Mouse (Mus musculus): Measurements from ENCODE around the gene Adar. TPM values are rescaled to one million over a fixed set of nuclear protein-coding genes. Genes with fewer than 3 reads are reported as not detected.

Adar gene
- polyA plus RNA-seq, 1 experiment from 2014 or later, result 31.6 TPM

DNA sequence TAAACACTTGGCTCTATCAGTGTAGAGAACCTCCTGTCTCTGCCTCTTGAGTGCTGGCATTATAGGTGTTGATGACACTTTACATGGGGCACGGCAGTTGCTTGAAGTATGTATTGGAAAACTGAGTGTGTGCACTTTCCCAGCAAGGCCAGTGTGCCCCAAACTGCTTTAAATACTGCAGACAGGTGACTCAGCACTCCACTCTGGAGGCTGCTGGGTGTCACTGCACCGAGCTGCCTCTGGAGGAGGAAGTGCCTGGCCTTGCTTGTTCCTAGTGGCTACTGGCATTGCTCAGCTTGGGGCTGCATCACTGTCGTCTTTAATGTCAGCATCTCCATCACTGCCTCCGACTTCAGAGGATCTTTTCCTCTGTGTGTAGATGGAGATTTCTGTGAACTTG, 12.2 kb downstream of the Adar start:
- Histone ChIP-seq H3K36me3 (replicated peaks; ENCODE audit: control insufficient read depth, insufficient read depth) (no peaks in the 10 kb centered on the region), H3K27ac (no peak overlapping the region), H3K4me2 (replicated peaks) (no peak overlapping the region), H3K9ac (no peak overlapping the region), H3K27me3 (ENCODE audit: control insufficient read depth, insufficient read depth, low read length) (no peaks in the 10 kb centered on the region), H3K9me3 (ENCODE audit: control insufficient read depth, low read length) (no peaks in the 10 kb centered on the region), H3K4me3 (replicated peaks; ENCODE audit: low read length) (no peak overlapping the region), H3K4me1 (replicated peaks; ENCODE audit: control insufficient read depth, insufficient read depth, low read length) (peaks cover 18% of the 10 kb centered on the region; the same call in 1 of the 2 replicates)
- ATAC-seq (ENCODE audit: low FRiP score) (peak; percentile 77), DNase-seq (ENCODE audit: low spot score) (peak; percentile 54)
- 22% methylated on average over 4 of the region's 4 CpGs for WGBS

DNA sequence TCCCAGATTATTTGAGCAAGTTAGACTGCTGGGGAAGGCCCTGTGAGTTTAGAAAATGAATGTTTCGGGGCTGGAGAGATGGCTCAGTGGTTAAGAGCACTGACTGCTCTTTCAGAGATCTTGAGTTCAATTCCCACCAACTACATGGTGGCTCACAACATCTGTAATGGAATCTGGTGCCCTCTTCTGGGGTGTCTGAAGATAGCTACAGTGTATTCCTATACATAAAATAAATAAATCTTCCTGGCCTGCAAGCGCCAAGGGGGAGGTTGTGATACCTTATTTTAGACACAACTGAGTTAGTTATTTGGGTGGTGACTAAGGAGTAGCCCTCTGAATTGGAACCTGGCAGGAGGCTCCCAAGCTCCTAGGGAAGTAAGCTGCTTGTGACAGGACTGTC, 14.0 kb downstream of the Adar start:
- WGBS, result 94% methylated on average over 2 of the region's 2 CpGs
- Histone ChIP-seq H3K4me3 (replicated peaks; ENCODE audit: low read length) (no peak overlapping the region), H3K36me3 (replicated peaks; ENCODE audit: control insufficient read depth, insufficient read depth) (no peaks in the 10 kb centered on the region), H3K9me3 (ENCODE audit: control insufficient read depth, low read length) (no peaks in the 10 kb centered on the region), H3K4me2 (replicated peaks) (no peak overlapping the region), H3K4me1 (replicated peaks; ENCODE audit: control insufficient read depth, insufficient read depth, low read length) (peaks cover 18% of the 10 kb centered on the region; the same call in 1 of the 2 replicates), H3K27me3 (ENCODE audit: control insufficient read depth, insufficient read depth, low read length) (no peaks in the 10 kb centered on the region), H3K9ac (no peak overlapping the region), H3K27ac (no peak overlapping the region)
- no peak for ATAC-seq (ENCODE audit: low FRiP score)
- DNase-seq (ENCODE audit: low spot score), result no peak

DNA sequence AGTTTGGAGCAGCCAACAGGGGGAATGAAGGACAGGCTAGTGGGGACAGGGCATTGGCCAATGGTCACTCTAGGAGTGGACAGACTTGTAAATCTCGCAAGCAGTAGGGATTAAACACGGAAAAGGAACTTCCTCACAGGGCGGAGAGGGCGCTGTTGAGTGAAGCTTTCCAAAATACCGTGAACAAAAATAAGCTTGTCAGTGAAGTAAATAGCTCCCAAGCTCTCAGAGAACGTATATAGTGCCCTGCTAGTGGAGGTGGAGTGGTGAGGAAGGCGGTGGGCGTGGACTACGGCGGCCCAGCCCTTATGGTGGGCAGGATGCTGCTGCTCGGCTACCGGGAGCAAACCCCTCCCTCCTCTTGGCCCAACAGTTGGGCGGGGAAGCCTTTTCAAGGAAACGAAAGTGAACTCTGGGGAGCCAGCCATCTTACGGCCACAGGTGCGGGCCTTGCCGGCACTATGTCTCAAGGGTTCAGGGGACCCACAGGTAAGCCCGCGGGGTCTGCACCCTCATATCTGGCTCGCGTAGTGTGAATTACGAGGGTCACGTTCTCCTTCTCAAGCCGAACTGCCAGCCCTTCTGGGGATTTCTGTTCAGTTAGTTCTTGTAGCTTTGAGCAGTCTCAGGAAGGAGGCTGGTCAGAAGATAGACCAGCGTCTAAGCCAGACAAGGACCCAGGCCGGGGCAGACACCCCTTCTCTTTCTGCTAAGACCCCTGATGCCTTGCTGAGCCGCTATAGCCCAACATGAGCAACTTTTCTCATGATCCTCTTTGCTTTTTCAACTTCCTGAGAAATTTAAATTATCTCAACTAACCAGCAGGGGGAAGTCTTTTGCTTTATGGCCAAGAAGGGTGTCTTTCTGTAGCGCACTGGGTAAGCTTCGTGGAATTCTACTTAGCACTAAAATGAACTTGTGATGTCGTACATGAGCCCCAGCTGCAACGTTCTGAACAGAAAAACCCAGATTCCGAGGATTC, 15.8 kb downstream of the Adar start:
- peak; percentile 53 for DNase-seq (ENCODE audit: low spot score)
- Histone ChIP-seq H3K9me3 (ENCODE audit: control insufficient read depth, low read length) (no peaks in the 10 kb centered on the region), H3K9ac (peak overlapping the region; percentile 48), H3K27me3 (ENCODE audit: control insufficient read depth, insufficient read depth, low read length) (no peaks in the 10 kb centered on the region), H3K36me3 (replicated peaks; ENCODE audit: control insufficient read depth, insufficient read depth) (peaks cover 1% of the 10 kb centered on the region; the same call in 1 of the 2 replicates), H3K4me1 (replicated peaks; ENCODE audit: control insufficient read depth, insufficient read depth, low read length) (peaks cover 18% of the 10 kb centered on the region; the same call in 1 of the 2 replicates), H3K4me2 (replicated peaks) (peak overlapping the region; percentile 55), H3K27ac (peak overlapping the region; percentile 27), H3K4me3 (replicated peaks; ENCODE audit: low read length) (peak overlapping the region; percentile 38)
- peak; percentile 61; the same call in 1 of the 2 replicates for ATAC-seq (ENCODE audit: low FRiP score)
- WGBS, result 4% methylated on average over 32 of the region's 32 CpGs

DNA sequence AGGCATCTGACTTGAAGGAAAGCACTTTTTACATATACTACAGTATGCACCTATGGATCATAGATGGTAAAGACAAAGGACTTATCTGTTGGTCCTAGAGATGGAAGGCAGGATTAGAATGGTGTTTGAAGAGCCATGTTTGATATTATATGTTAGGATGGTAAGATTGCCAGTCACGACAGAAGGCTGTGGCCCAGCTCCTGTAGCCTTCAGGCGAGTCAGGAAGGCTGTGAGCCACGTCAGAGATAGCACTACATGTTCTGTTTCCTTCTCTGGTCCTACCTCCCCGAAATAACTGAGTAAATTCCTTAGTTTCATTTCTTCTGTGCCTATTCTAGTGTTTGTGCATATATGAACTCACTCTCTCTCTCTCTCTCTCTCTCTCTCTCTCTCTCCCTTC, 17.3 kb downstream of the Adar start:
- WGBS, result 87% methylated on average over 4 of the region's 4 CpGs
- ATAC-seq (ENCODE audit: low FRiP score) (no peak), DNase-seq (ENCODE audit: low spot score) (no peak)
- H3K4me1 ChIP-seq (replicated peaks; ENCODE audit: control insufficient read depth, insufficient read depth, low read length), result peaks cover 18% of the 10 kb centered on the region; the same call in 1 of the 2 replicates
- no peak overlapping the region for H3K27ac ChIP-seq
- H3K9ac ChIP-seq, result no peak overlapping the region
- H3K4me3 ChIP-seq (replicated peaks; ENCODE audit: low read length), result no peak overlapping the region
- H3K27me3 ChIP-seq (ENCODE audit: control insufficient read depth, insufficient read depth, low read length), result no peaks in the 10 kb centered on the region
- no peak overlapping the region for H3K4me2 ChIP-seq (replicated peaks)
- peaks cover 14% of the 10 kb centered on the region for H3K36me3 ChIP-seq (replicated peaks; ENCODE audit: control insufficient read depth, insufficient read depth)
- no peaks in the 10 kb centered on the region for H3K9me3 ChIP-seq (ENCODE audit: control insufficient read depth, low read length)

DNA sequence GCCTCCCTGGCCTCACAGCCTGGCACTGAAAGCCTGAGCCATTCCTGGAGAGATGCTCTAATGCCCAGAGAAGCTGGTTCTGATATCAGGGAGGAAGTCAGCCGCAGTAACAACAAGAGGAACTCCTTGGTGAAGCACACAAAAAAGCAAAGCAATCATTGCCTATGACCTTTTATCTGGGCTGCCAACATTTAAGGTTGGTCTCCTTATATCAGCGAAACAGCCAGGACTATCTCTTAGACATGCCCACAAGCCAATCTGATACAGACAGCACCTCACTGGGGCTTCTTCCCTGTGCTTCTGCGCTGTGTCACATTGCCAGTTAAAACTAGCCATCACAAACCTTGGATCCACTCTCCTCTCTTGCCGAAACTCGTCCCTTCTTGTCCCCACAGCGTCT, 23.7 kb downstream of the Adar start:
- Histone ChIP-seq H3K27ac (no peak overlapping the region), H3K4me3 (replicated peaks; ENCODE audit: low read length) (no peak overlapping the region), H3K4me2 (replicated peaks) (no peak overlapping the region), H3K27me3 (ENCODE audit: control insufficient read depth, insufficient read depth, low read length) (no peaks in the 10 kb centered on the region), H3K36me3 (replicated peaks; ENCODE audit: control insufficient read depth, insufficient read depth) (peaks cover 74% of the 10 kb centered on the region), H3K9me3 (ENCODE audit: control insufficient read depth, low read length) (no peaks in the 10 kb centered on the region), H3K4me1 (replicated peaks; ENCODE audit: control insufficient read depth, insufficient read depth, low read length) (no peaks in the 10 kb centered on the region), H3K9ac (no peak overlapping the region)
- no peak for ATAC-seq (ENCODE audit: low FRiP score)
- no peak for DNase-seq (ENCODE audit: low spot score)
- WGBS, result 98% methylated on average over 6 of the region's 6 CpGs

DNA sequence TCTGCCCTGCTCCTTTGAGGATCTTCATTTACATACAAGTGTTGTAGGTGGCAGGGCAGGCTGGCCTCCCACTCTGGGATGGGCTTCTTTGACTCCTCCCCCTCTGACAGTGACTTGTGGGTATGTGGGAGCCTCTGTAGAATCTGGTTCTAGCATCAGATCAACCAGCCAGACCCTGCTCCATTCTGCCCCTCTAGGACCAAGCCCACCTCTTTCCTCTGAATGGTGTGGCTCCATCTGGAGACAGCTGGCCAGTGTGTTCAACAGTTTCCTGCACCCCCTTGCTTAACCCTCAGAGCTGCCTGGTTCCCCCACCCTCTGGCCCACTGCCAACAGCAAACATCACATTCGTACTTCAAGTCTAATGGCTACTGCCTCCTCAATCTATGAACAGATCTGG, 37.5 kb downstream of the Adar start:
- H3K4me3 ChIP-seq (replicated peaks; ENCODE audit: low read length), result no peak overlapping the region
- DNase-seq (ENCODE audit: low spot score) (no peak), ATAC-seq (ENCODE audit: low FRiP score) (no peak)
- no peaks in the 10 kb centered on the region for H3K27me3 ChIP-seq (ENCODE audit: control insufficient read depth, insufficient read depth, low read length)
- no peaks in the 10 kb centered on the region for H3K4me1 ChIP-seq (replicated peaks; ENCODE audit: control insufficient read depth, insufficient read depth, low read length)
- H3K4me2 ChIP-seq (replicated peaks), result no peak overlapping the region
- 44% methylated on average over 1 of the region's 1 CpGs for WGBS
- H3K9me3 ChIP-seq (ENCODE audit: control insufficient read depth, low read length), result no peaks in the 10 kb centered on the region
- H3K36me3 ChIP-seq (replicated peaks; ENCODE audit: control insufficient read depth, insufficient read depth), result peaks cover 93% of the 10 kb centered on the region
- H3K27ac ChIP-seq, result no peak overlapping the region
- no peak overlapping the region for H3K9ac ChIP-seq

DNA sequence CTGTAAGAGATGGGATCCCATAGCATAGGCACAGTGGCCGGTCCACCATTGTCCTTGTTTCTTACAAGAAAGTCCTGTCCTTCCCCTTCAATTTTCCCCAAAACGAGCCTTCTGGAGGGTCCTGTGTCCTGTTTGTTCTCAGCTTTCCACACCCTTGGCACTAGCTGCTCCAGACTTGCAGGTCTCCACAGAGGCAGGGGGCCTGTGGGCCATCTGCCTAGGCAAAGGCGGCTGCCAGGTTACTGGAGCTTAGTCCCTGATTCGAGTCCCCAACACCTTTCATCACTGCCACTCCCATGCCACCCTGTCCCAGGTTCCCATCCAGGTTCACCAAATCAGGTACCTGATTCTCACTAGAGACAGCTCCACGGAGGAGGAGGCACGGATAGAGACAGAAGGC, 40.5 kb downstream of the Adar start:
- DNase-seq (ENCODE audit: low spot score) (no peak), ATAC-seq (ENCODE audit: low FRiP score) (no peak)
- Histone ChIP-seq H3K4me2 (replicated peaks) (no peak overlapping the region), H3K4me1 (replicated peaks; ENCODE audit: control insufficient read depth, insufficient read depth, low read length) (peaks cover 24% of the 10 kb centered on the region), H3K27me3 (ENCODE audit: control insufficient read depth, insufficient read depth, low read length) (no peaks in the 10 kb centered on the region), H3K36me3 (replicated peaks; ENCODE audit: control insufficient read depth, insufficient read depth) (peaks cover 89% of the 10 kb centered on the region), H3K9me3 (ENCODE audit: control insufficient read depth, low read length) (no peaks in the 10 kb centered on the region), H3K9ac (no peak overlapping the region), H3K4me3 (replicated peaks; ENCODE audit: low read length) (no peak overlapping the region), H3K27ac (no peak overlapping the region)
- WGBS, result 80% methylated on average over 6 of the region's 6 CpGs

DNA sequence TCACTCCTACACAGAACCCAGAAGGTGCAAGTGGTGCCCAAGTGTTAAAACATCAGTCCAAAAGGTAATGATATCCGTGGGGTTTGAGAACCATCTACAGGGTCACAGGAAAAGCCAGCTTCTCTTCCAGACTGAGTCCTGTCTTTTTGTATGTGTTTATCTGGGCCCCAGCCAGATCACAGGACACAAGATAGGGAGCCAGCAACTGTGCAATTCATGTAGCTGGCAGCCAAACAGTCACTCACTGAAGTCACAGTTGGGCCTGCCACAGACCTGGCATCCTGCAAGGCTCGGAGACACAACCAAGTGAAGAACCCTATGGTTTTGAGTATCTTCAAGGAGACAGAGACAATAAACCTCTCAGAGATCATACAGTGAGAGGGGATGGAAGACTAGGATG, 43.0 kb downstream of the Adar start:
- WGBS, result 88% methylated on average over 2 of the region's 2 CpGs
- Histone ChIP-seq H3K27ac (no peak overlapping the region), H3K9ac (no peak overlapping the region), H3K36me3 (replicated peaks; ENCODE audit: control insufficient read depth, insufficient read depth) (peaks cover 89% of the 10 kb centered on the region), H3K4me2 (replicated peaks) (no peak overlapping the region; the same call in 1 of the 2 replicates), H3K27me3 (ENCODE audit: control insufficient read depth, insufficient read depth, low read length) (no peaks in the 10 kb centered on the region), H3K4me3 (replicated peaks; ENCODE audit: low read length) (no peak overlapping the region), H3K4me1 (replicated peaks; ENCODE audit: control insufficient read depth, insufficient read depth, low read length) (peaks cover 38% of the 10 kb centered on the region), H3K9me3 (ENCODE audit: control insufficient read depth, low read length) (no peaks in the 10 kb centered on the region)
- DNase-seq (ENCODE audit: low spot score) (no peak), ATAC-seq (ENCODE audit: low FRiP score) (no peak)

DNA sequence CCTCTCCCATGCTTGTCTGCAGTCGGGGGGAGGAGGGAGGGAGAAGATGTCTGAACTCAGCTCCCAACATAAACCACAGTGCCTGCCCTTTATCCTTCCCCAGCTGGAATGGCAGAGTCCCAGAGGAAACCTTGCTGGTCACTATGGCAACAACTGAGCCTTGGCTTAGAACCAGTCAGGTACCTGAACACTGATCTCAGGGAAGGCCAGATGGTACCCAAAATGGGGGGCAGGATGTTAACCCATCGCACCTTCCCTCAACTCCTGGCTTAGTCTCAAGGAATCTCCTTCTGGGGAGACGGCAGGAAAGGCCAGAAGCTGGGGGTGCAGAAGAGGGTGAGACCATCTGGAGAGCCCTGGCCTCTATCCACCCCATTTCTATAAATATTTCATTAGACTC, 45.0 kb downstream of the Adar start:
- Histone ChIP-seq H3K36me3 (replicated peaks; ENCODE audit: control insufficient read depth, insufficient read depth) (peaks cover 77% of the 10 kb centered on the region), H3K4me2 (replicated peaks) (peak overlapping the region; percentile 50), H3K27me3 (ENCODE audit: control insufficient read depth, insufficient read depth, low read length) (no peaks in the 10 kb centered on the region), H3K27ac (peak overlapping the region; percentile 47; the same call in 1 of the 2 replicates), H3K4me1 (replicated peaks; ENCODE audit: control insufficient read depth, insufficient read depth, low read length) (peaks cover 49% of the 10 kb centered on the region), H3K4me3 (replicated peaks; ENCODE audit: low read length) (peak overlapping the region; percentile 17), H3K9me3 (ENCODE audit: control insufficient read depth, low read length) (no peaks in the 10 kb centered on the region), H3K9ac (peak overlapping the region; percentile 39)
- no peak for ATAC-seq (ENCODE audit: low FRiP score)
- DNase-seq (ENCODE audit: low spot score), result no peak
- WGBS, result 37% methylated on average over 2 of the region's 3 CpGs

Measured in hindbrain, embryonic 14.5 days (tissue).